Mouse (Mus musculus): Measurements from ENCODE around the gene Ndst4. TPM values are rescaled to one million over a fixed set of nuclear protein-coding genes. Genes with fewer than 3 reads are reported as not detected.

Ndst4 gene
- polyA plus RNA-seq, 1 experiment from 2014 or later = not detected

DNA sequence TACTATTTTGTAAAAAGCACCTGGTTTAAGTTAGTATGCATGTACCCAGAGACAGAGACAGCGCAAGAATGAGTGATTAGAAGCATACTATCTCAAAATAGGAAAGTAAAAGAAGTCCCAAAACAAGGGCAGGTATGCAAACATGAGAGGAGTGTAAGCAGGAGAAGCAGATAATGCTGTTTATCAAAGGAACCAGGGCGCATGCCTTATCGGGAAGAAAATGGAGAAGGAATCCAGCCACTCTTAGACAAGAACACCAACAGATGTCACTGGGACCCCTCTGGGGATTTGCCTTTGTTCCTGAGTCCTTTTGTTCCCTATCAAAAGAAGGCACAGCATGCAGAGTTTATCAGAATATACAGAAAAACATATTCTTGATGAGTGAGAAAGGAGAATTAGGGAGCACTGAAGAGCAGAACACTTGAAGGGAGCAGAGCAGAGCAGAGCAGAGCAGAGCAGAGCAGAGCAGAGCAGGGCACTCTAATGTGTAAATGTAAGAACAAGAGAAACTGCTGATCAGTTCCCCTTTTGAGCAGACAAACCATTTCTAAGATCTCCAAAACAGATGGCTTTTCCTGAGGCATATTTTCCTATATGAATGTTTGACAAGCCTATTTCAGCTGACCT is 251.2 kb downstream of the Ndst4 start:
- ATAC-seq (ENCODE audit: low FRiP score, low TSS enrichment) = no peak
- WGBS = 81% methylated on average over 3 of the region's 3 CpGs
- Histone ChIP-seq H3K4me1 (ENCODE audit: control insufficient read depth, insufficient read depth, low read length) (no peaks in the 10 kb centered on the region), H3K9ac (ENCODE audit: low read depth, low read length) (no peak overlapping the region), H3K36me3 (ENCODE audit: control insufficient read depth, insufficient read depth, low read length) (no peaks in the 10 kb centered on the region), H3K27ac (ENCODE audit: low read depth, low read length) (no peak overlapping the region), H3K4me2 (replicated peaks; ENCODE audit: low read depth, low read length) (no peak overlapping the region), H3K9me3 (ENCODE audit: control insufficient read depth, low read length) (no peaks in the 10 kb centered on the region), H3K4me3 (ENCODE audit: low read length) (no peak overlapping the region), H3K27me3 (ENCODE audit: control insufficient read depth, insufficient read depth, low read length) (no peaks in the 10 kb centered on the region)

DNA sequence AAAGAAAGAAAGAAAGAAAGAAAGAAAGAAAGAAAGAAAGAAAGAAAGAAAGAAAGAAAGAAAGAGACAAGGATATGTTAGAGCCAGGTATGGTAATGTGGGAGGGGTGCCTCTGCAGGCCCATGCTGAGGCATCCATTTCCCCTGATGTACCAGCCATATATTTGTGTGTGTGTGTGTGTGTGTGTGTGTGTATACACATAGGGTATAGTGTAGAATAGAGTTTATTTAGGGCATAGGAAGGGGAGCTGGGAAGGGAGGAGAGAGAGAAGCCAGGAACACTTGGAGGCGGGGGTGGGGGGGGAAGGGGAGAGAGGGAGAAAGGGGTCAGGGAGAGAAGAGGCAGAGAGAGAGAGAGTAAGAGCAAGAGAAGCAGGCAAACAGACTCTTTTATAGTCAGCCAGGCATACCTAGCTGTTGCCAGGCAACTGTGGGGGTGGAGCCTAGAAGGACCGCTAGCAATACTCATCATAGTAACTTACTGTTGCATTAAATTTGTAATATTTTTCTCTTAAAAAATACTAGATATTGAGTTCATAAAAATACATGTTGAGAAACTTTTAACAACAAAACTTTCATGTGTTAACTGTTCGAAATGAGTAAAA is 256.3 kb downstream of the Ndst4 start:
- WGBS = 70% methylated on average over 3 of the region's 3 CpGs

DNA sequence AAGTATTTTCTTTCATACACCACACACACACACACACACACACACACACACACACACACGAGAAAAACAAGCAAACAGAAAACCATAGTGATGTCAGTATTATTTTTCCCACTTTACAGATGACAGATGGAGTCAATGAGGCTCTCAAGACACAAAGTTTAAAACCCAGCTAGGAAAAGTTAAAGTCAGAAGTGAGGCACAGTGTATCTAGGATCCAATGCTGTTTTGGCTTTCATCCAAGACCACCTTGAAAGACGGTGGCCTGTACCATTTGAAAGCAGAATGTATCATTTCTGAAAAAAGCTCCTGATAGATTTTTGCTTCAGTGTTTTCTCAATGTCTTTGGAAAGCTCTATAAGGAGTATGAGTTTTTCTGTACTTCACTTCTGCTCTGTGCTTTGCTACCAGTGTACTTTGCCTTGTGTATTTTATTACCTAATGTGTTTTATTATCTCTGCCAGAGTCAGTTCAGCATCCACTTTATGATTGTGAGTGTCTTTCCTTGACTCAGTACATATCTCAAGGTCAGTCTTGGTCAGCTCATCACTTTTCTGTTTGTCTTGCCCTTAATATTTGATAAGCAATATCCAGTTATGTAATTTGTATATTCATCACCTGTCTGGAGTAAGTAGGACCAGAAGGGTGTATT is 257.1 kb downstream of the Ndst4 start:
- Histone ChIP-seq H3K27me3 (ENCODE audit: control insufficient read depth, insufficient read depth, low read length) (no peaks in the 10 kb centered on the region), H3K4me1 (ENCODE audit: control insufficient read depth, insufficient read depth, low read length) (no peaks in the 10 kb centered on the region), H3K27ac (ENCODE audit: low read depth, low read length) (no peak overlapping the region), H3K36me3 (ENCODE audit: control insufficient read depth, insufficient read depth, low read length) (no peaks in the 10 kb centered on the region), H3K9me3 (ENCODE audit: control insufficient read depth, low read length) (no peaks in the 10 kb centered on the region), H3K9ac (ENCODE audit: low read depth, low read length) (no peak overlapping the region), H3K4me2 (replicated peaks; ENCODE audit: low read depth, low read length) (no peak overlapping the region), H3K4me3 (ENCODE audit: low read length) (no peak overlapping the region)
- no peak for ATAC-seq (ENCODE audit: low FRiP score, low TSS enrichment)
- 62% methylated on average over 2 of the region's 2 CpGs for WGBS

More for the DNA sequence above, 256.3 kb downstream of the Ndst4 start:
- no peak overlapping the region for H3K4me2 ChIP-seq (replicated peaks; ENCODE audit: low read depth, low read length)
- H3K4me3 ChIP-seq (ENCODE audit: low read length) = no peak overlapping the region
- H3K9ac ChIP-seq (ENCODE audit: low read depth, low read length) = no peak overlapping the region
- no peaks in the 10 kb centered on the region for H3K9me3 ChIP-seq (ENCODE audit: control insufficient read depth, low read length)
- H3K27me3 ChIP-seq (ENCODE audit: control insufficient read depth, insufficient read depth, low read length) = no peaks in the 10 kb centered on the region
- H3K27ac ChIP-seq (ENCODE audit: low read depth, low read length) = no peak overlapping the region
- no peaks in the 10 kb centered on the region for H3K4me1 ChIP-seq (ENCODE audit: control insufficient read depth, insufficient read depth, low read length)
- no peaks in the 10 kb centered on the region for H3K36me3 ChIP-seq (ENCODE audit: control insufficient read depth, insufficient read depth, low read length)
- ATAC-seq (ENCODE audit: low FRiP score, low TSS enrichment) = peak; percentile 46; the same call in 1 of the 2 replicates

DNA sequence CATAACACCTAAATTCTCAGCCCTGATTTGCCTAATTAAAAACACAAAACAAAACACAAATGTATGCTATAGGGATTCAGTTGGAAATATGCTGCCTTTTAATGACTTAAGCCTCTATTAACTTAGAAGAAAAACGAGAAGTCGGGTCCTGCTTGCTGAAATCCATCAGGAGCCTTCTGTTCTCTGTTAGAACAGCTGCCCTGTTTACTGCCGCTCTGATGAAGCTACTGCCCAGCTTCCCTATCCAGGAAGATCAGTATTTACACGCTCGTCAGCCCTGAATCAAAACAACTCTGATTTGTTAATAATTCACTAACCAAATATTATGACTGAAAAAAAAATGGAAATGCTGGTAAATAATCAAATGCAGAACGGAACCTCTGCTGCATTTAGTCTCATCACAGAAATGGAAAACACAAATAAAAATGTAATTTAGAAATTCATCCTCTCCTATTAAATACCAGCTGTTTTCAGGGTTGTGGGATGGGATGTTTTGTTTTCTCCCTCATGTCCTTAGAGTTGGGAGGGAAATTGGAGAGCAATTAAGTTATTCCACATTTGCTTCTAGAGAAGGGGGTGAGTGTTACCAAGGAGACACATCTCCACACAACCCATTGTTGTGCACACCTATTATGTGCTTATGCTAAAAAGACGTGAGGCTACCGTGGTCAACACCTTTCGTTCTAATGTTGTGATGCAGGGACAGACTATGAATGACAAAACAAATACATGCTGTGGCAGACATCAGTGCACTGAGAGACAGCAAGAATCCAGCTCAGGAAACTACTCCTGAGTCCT is 270.3 kb downstream of the Ndst4 start:
- Histone ChIP-seq H3K9me3 (ENCODE audit: control insufficient read depth, low read length) (no peaks in the 10 kb centered on the region), H3K27ac (ENCODE audit: low read depth, low read length) (no peak overlapping the region), H3K36me3 (ENCODE audit: control insufficient read depth, insufficient read depth, low read length) (no peaks in the 10 kb centered on the region), H3K4me3 (ENCODE audit: low read length) (no peak overlapping the region), H3K4me2 (replicated peaks; ENCODE audit: low read depth, low read length) (no peak overlapping the region), H3K9ac (ENCODE audit: low read depth, low read length) (no peak overlapping the region), H3K27me3 (ENCODE audit: control insufficient read depth, insufficient read depth, low read length) (no peaks in the 10 kb centered on the region), H3K4me1 (ENCODE audit: control insufficient read depth, insufficient read depth, low read length) (no peaks in the 10 kb centered on the region)
- WGBS = 61% methylated on average over 9 of the region's 9 CpGs
- no peak for ATAC-seq (ENCODE audit: low FRiP score, low TSS enrichment)

GRCm38 (mm10) chr3:125675211-125675896 is 271.5 kb downstream of the Ndst4 start:
- 86% methylated on average over 6 of the region's 6 CpGs for WGBS
- H3K4me3 ChIP-seq (ENCODE audit: low read length) = no peak overlapping the region

DNA sequence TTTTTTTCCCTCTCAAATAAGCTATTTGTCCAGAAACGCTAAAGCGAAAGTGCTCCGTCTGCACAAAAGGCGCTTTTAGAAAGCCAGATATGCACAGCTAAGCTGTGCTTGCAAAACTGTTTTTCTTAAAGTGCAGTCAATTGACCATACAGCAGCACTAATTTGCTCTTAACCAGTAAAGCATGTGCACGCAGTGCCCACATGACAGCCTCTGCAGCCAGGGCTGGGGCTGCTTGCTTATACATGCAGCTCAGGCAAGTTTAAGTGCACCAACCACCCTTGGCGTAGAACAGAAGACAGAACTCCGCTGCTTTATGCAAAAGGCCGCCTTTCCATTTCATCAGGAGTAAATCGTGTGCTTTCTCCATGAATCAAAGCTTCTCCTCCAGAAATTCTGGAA is 275.0 kb downstream of the Ndst4 start:
- no peaks in the 10 kb centered on the region for H3K9me3 ChIP-seq (ENCODE audit: control insufficient read depth, low read length)
- no peaks in the 10 kb centered on the region for H3K27me3 ChIP-seq (ENCODE audit: control insufficient read depth, insufficient read depth, low read length)
- ATAC-seq (ENCODE audit: low FRiP score, low TSS enrichment) = no peak
- no peaks in the 10 kb centered on the region for H3K36me3 ChIP-seq (ENCODE audit: control insufficient read depth, insufficient read depth, low read length)
- no peak overlapping the region for H3K9ac ChIP-seq (ENCODE audit: low read depth, low read length)
- no peak overlapping the region for H3K4me2 ChIP-seq (replicated peaks; ENCODE audit: low read depth, low read length)
- H3K27ac ChIP-seq (ENCODE audit: low read depth, low read length) = no peak overlapping the region
- WGBS = 86% methylated on average over 9 of the region's 9 CpGs
- no peak overlapping the region for H3K4me3 ChIP-seq (ENCODE audit: low read length)
- no peaks in the 10 kb centered on the region for H3K4me1 ChIP-seq (ENCODE audit: control insufficient read depth, insufficient read depth, low read length)

More at GRCm38 (mm10) chr3:125675211-125675896, 271.5 kb downstream of the Ndst4 start:
- H3K9me3 ChIP-seq (ENCODE audit: control insufficient read depth, low read length) = no peaks in the 10 kb centered on the region
- H3K27ac ChIP-seq (ENCODE audit: low read depth, low read length) = no peak overlapping the region
- H3K36me3 ChIP-seq (ENCODE audit: control insufficient read depth, insufficient read depth, low read length) = no peaks in the 10 kb centered on the region
- no peak overlapping the region for H3K4me2 ChIP-seq (replicated peaks; ENCODE audit: low read depth, low read length)
- no peaks in the 10 kb centered on the region for H3K4me1 ChIP-seq (ENCODE audit: control insufficient read depth, insufficient read depth, low read length)
- H3K9ac ChIP-seq (ENCODE audit: low read depth, low read length) = no peak overlapping the region
- no peak for ATAC-seq (ENCODE audit: low FRiP score, low TSS enrichment)
- H3K27me3 ChIP-seq (ENCODE audit: control insufficient read depth, insufficient read depth, low read length) = no peaks in the 10 kb centered on the region

DNA sequence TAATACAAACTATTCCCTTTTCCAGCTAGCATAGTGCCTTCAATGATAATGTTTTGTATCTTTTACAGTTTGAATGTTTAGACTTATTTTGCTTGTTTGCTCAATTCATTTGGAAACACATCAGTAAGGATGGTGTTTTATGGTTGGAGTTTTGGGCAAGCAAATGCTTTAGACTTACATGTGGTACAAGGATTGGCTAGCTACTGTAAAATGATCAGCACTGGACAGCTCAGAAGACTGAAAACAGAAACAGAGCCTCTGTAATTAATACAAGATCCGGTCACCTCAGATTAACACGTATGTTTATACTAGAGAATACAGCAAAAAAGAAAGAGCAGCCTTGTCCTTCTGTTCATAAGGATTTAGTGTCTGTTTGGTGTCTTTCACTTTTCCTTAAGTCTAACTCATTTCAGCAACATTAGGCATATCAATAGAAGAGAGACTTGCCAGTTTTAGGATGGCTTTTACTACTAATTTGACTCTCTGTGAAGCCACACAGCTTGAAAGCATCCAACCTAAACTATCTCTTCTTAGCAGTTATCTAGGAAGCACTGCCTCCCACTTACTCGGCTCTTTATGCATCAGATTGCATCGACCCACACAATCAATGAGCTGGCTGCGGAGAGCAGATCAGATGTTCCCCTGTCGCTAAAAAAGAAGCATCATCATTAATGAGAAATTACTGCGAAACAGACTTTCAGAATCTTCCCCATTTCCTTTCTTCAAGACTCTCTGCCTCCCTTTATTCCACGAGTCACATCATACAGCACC is 279.8 kb downstream of the Ndst4 start:
- 65% methylated on average over 8 of the region's 8 CpGs for WGBS
- H3K9ac ChIP-seq (ENCODE audit: low read depth, low read length) = no peak overlapping the region
- no peak overlapping the region for H3K4me2 ChIP-seq (replicated peaks; ENCODE audit: low read depth, low read length)
- ATAC-seq (ENCODE audit: low FRiP score, low TSS enrichment) = no peak
- no peak overlapping the region for H3K4me3 ChIP-seq (ENCODE audit: low read length)
- no peaks in the 10 kb centered on the region for H3K36me3 ChIP-seq (ENCODE audit: control insufficient read depth, insufficient read depth, low read length)
- no peak overlapping the region for H3K27ac ChIP-seq (ENCODE audit: low read depth, low read length)
- no peaks in the 10 kb centered on the region for H3K27me3 ChIP-seq (ENCODE audit: control insufficient read depth, insufficient read depth, low read length)
- no peaks in the 10 kb centered on the region for H3K9me3 ChIP-seq (ENCODE audit: control insufficient read depth, low read length)
- H3K4me1 ChIP-seq (ENCODE audit: control insufficient read depth, insufficient read depth, low read length) = no peaks in the 10 kb centered on the region

- no peaks in the 10 kb centered on the region for H3K27me3 ChIP-seq (ENCODE audit: control insufficient read depth, insufficient read depth, low read length)
- H3K9ac ChIP-seq (ENCODE audit: low read depth, low read length) = no peak overlapping the region
- WGBS = 83% methylated on average over 1 of the region's 1 CpGs
- H3K27ac ChIP-seq (ENCODE audit: low read depth, low read length) = no peak overlapping the region
- H3K9me3 ChIP-seq (ENCODE audit: control insufficient read depth, low read length) = no peaks in the 10 kb centered on the region
- H3K4me1 ChIP-seq (ENCODE audit: control insufficient read depth, insufficient read depth, low read length) = no peaks in the 10 kb centered on the region
- no peaks in the 10 kb centered on the region for H3K36me3 ChIP-seq (ENCODE audit: control insufficient read depth, insufficient read depth, low read length)
- H3K4me3 ChIP-seq (ENCODE audit: low read length) = no peak overlapping the region
- ATAC-seq (ENCODE audit: low FRiP score, low TSS enrichment) = no peak
- no peak overlapping the region for H3K4me2 ChIP-seq (replicated peaks; ENCODE audit: low read depth, low read length)
Measured at GRCm38 (mm10) chr3:125684583-125684982, 280.7 kb downstream of the Ndst4 start.

Measured in kidney, embryonic 14.5 days (tissue).